Mouse (Mus musculus) neural tube, embryonic 12.5 days (tissue): ENCODE measurements around the gene Zfp386. TPM values are rescaled to one million over a fixed set of nuclear protein-coding genes. Genes with fewer than 3 reads are reported as not detected.
"Not testable (repeated sequence)": the region's sequence is repeated elsewhere in the genome, so short reads cannot be mapped to it uniquely, and the experiment has no call there.

Experiments
- ATAC-seq: fragments of 200-750 bp; cut with Nextera tagmentation; 2 replicates; pipeline ENCODE4 v1.8.0; 2017; ENCODE audit warnings: low read depth, mild to moderate bottlenecking, moderate TSS enrichment, moderate library complexity; ENCODE audit not compliant: low FRiP score
- H3K27ac ChIP-seq: fragments of 300-500 bp; sonication (generic); 2 replicates; pipeline ENCODE4 v1.5.1; 2016
- H3K27me3 ChIP-seq: fragments of 300-500 bp; sonication (generic); replicated peaks from 2 replicates; pipeline ENCODE4 v1.6.1; 2016; ENCODE audit warnings: mild to moderate bottlenecking
- H3K36me3 ChIP-seq: fragments of 300-500 bp; sonication (generic); 2 replicates; pipeline ENCODE4 v1.6.1; 2016; ENCODE audit warnings: mild to moderate bottlenecking
- H3K4me1 ChIP-seq: fragments of 300-500 bp; sonication (generic); 2 replicates; pipeline ENCODE4 v1.6.1; 2016
- H3K4me2 ChIP-seq: fragments of 300-500 bp; sonication (generic); replicated peaks from 2 replicates; pipeline ENCODE4 v1.6.1; 2016; ENCODE audit warnings: mild to moderate bottlenecking
- H3K4me3 ChIP-seq: fragments of 300-500 bp; sonication (generic); 2 replicates; pipeline ENCODE4 v1.5.1; 2016
- H3K9ac ChIP-seq: fragments of 300-500 bp; sonication (generic); 2 replicates; pipeline ENCODE4 v1.6.1; 2016; ENCODE audit warnings: mild to moderate bottlenecking
- H3K9me3 ChIP-seq: fragments of 300-500 bp; sonication (generic); 2 replicates; pipeline ENCODE4 v1.6.1; 2016; ENCODE audit warnings: mild to moderate bottlenecking
- WGBS: fragments of 180-500 bp; shearing (Covaris S2); methylation state at CpG from one replicate; pipeline ENCODE4 v1.1.7; 2016; 5-methylcytosine and 5-hydroxymethylcytosine counted together
- polyA plus RNA-seq: library from polyadenylated mRNA; unstranded; fragments of >200 nt; fragmentation: Nextera tagmentation; extraction: Ambion mirVana; gene quantifications from 2 replicates; pipeline ENCODE4 v1.2.1, GENCODE M21; 2016

The Zfp386 gene
- polyA plus RNA-seq, result 58.1 and 64.8 TPM in 2 replicates

DNA sequence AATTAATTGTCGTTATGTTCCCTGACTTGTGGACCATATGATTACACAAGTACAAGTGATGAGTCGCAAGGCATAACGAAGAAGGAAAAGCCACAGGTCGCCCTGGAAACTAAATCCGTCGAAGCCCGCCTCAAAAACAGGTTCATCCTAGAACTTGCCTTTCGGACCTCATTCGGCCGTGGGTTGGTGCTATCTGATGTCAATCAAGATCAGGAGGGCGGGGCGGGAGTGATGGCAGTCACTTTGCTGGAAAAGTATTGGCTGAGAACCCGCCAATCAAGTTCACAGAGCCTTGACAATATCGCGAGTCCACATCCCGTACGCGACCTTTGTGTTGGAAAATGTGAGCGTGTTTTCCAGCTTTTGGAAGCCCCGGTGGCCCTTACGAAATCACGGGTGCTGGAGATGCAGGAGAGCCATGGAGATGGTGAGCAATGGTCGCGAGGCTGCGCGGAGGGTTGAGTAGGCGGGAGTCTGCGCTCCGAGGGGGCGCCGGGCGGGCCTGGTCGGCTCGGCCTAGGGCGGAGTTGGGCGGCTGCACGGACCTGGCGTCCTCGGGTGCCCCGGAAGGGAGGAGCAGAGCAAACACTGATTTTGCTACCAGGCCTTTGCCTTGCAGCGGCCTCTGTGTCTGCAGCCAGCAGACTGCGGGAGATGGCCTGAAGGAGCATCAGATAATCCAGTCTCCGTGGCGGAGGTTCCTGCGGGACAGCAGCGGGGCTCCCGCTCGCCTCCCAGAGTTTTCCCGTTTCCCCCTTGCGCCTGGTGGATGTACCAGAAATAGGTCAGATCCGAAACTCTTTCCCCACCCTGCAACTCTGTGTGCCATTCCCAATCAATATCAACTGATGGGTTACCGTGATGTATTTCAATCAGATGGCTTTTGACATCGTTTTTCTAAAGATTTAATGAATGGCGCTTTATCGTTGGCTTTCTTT lies at the start of gene Zfp386:
Zfp386 (plus strand) TSS at position 285 of the 938 bp plus-strand sequence.
- peak within 1 kb of the TSS; percentile 93 for H3K9ac ChIP-seq
- WGBS, result 1% methylated on average over 55 of the region's 55 CpGs

DNA sequence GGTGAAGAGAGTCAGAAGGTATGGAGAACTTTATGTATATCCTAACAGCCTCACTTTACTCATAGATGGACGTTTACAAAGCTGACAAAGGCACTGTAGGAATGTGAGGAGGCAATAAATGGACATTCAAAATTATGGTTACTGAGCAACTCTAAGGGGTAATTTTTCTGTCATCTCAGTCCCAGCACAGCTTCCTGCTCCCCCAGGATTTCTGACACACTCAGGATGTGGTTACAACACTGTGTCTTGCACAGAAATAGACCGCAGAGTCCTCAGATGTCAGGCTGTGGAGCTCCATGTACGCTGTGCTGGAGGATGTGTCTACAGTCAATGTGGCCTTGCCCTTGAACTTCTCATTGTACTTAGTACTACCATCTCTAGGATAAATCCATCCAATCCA lies 47.7 kb upstream of the Zfp386 start:
- H3K36me3 ChIP-seq, H3K4me3 ChIP-seq, H3K4me1 ChIP-seq, H3K9me3 ChIP-seq, ATAC-seq, H3K27ac ChIP-seq, H3K4me2 ChIP-seq, H3K9ac ChIP-seq, H3K27me3 ChIP-seq: not testable (repeated sequence)
- 83% methylated on average over 3 of the region's 3 CpGs for WGBS

More for the DNA sequence above, at the start of gene Zfp386:
- Histone ChIP-seq H3K9me3 (no peaks in the 10 kb centered on the region; the same call in 1 of the 2 replicates), H3K4me2 (peak within 1 kb of the TSS; percentile 76), H3K27ac (peak within 1 kb of the TSS; percentile 86), H3K36me3 (peaks cover 31% of the 10 kb centered on the region; the same call in 1 of the 2 replicates), H3K4me1 (peaks cover 13% of the 10 kb centered on the region), H3K27me3 (no peaks in the 10 kb centered on the region), H3K4me3 (peak within 1 kb of the TSS; percentile 79)
- peak; percentile 100 for ATAC-seq

DNA sequence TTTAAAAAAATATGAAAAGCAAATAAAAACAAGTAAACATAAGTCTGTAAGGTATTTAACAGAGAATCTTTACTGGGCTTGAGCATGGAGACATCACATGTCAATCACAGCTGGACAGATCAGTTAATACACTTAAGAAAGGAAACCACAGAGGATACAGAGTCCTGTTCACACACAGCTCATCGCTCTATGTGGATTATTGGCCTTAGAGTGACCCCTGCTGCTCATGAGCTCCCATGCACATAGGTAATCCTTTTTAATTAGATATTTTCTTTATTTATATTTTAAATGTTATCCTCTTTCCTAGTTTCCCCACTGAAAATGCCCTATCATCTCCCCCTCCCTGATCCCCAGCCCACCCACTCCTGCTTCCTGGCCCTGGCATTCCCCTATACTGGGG lies 44.6 kb upstream of the Zfp386 start:
- not testable (repeated sequence) for H3K9me3 ChIP-seq, H3K4me3 ChIP-seq, H3K36me3 ChIP-seq, H3K4me1 ChIP-seq, H3K4me2 ChIP-seq, H3K27ac ChIP-seq, H3K27me3 ChIP-seq, H3K9ac ChIP-seq, ATAC-seq
- 83% methylated on average over 1 of the region's 1 CpGs for whole genome bisulfite sequencing

DNA sequence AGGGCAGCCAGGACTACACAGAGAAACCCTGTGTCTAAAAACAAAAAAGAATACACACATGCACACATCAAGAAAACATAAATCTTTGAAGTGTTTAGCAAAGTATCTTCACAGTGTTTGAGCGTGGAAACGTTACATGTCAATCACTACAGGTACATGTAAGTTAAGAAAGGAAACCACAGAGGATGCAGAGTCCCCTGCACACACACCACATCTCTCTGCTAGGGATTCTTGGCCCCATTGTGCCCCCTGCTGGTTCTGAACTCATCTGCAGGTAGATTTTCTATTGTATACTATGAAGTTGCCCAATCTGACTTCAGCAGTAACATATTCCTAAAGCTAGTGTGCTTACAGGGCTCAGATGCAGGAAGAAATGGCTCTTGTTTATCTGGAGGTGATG lies 36.7 kb upstream of the Zfp386 start:
- Histone ChIP-seq H3K4me1 (no peaks in the 10 kb centered on the region), H3K4me2 (no peak overlapping the region), H3K9me3 (no peaks in the 10 kb centered on the region), H3K9ac (no peak overlapping the region), H3K27me3 (no peaks in the 10 kb centered on the region), H3K36me3 (no peaks in the 10 kb centered on the region), H3K4me3 (no peak overlapping the region), H3K27ac (no peak overlapping the region)
- 76% methylated on average over 2 of the region's 2 CpGs for WGBS
- no peak for ATAC-seq

DNA sequence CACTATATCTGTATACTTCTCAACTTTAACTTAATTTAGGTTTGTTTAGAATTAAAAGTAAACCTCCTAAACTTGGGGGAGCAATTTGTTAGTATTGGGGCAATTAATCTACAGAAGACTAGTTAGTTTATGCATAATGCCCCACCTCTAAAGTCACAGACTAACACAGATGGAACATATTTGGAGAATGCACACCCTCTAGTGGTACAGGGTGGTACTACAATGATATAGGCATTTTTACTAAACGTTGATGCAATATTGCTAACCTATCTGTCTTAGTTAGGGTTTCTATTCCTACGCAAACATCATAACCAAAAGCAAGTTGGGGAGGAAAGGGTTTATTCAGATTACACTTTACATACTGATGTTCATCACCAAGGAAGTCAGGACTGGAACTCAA lies 19.4 kb upstream of the Zfp386 start:
- no peak overlapping the region for H3K27ac ChIP-seq
- no peaks in the 10 kb centered on the region for H3K36me3 ChIP-seq
- H3K4me1 ChIP-seq, result no peaks in the 10 kb centered on the region
- no peaks in the 10 kb centered on the region for H3K9me3 ChIP-seq
- no peak overlapping the region for H3K9ac ChIP-seq
- ATAC-seq, result no peak
- H3K27me3 ChIP-seq, result no peaks in the 10 kb centered on the region
- WGBS, result 56% methylated on average over 2 of the region's 2 CpGs
- no peak overlapping the region for H3K4me3 ChIP-seq
- no peak overlapping the region for H3K4me2 ChIP-seq

DNA sequence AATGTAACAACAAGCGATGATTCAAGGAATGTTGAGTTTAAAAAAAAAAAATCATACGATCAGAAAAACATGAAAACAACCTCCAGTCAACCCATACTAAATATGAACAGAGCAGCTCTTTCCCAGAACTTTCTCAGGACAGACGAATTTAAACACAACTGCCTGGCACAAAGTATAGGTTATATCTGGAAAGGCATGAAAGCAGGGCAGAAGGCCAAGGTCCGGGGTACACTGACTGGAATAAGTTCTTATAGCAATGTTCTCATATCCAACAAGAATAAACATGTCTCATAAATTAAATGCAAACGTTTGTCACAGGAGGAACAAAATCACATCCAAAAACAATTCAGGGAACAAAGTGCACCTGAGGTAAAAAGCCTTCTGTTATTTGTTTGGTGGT lies 12.2 kb upstream of the Zfp386 start:
- H3K27ac ChIP-seq, result no peak overlapping the region
- H3K4me3 ChIP-seq, result no peak overlapping the region
- H3K9me3 ChIP-seq, result no peaks in the 10 kb centered on the region
- no peaks in the 10 kb centered on the region for H3K36me3 ChIP-seq
- no peak overlapping the region for H3K9ac ChIP-seq
- no peaks in the 10 kb centered on the region for H3K27me3 ChIP-seq
- no peak overlapping the region for H3K4me2 ChIP-seq
- no peak for ATAC-seq
- WGBS, result 79% methylated on average over 5 of the region's 5 CpGs
- no peaks in the 10 kb centered on the region for H3K4me1 ChIP-seq

DNA sequence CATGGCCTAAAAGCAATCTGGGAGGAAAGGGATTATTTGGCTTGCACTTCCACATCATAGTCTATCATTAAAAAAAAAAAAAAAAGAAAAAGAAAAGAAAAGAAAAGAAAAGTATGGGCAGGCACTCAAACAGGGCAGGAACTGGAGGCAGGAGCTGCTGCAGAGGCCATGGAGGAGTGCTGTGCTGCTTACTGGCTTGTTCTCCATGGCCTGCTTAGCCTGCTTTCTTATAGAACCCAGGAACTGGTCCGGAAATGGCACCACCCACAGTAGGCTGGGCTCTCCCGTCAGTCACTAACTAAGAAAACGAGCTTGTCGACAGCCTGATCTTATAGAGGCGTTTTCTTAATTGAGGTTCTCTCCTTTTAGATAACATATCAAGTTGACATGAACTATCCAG lies 2.7 kb upstream of the Zfp386 start:
- ATAC-seq, result no peak
- Histone ChIP-seq H3K9ac (no peak overlapping the region), H3K4me1 (peaks cover 13% of the 10 kb centered on the region), H3K36me3 (peaks cover 5% of the 10 kb centered on the region; the same call in 1 of the 2 replicates), H3K9me3 (no peaks in the 10 kb centered on the region), H3K4me3 (no peak overlapping the region), H3K4me2 (no peak overlapping the region), H3K27ac (no peak overlapping the region), H3K27me3 (no peaks in the 10 kb centered on the region)
- 92% methylated on average over 5 of the region's 5 CpGs for WGBS

DNA sequence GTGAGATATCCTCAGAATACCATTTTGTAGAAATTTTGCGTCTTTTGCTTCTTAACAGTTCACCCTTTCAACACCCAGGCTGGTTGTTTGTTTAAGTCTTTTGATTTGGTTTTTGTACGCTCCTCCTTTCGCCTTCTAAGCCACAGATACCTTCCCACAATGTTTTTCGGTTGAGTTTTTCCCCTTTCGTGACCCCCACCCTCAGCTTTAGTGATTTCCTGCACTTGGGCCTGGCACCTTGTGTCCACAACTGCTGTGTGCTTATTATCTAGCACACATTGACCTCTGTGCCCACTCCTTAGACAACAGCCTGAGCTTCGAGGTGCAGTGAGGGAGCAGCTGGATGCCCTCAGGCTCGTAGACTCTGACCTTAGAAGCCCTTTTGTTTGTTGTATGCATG lies 1.2 kb downstream of the Zfp386 start:
- no peaks in the 10 kb centered on the region; the same call in 1 of the 2 replicates for H3K9me3 ChIP-seq
- H3K4me3 ChIP-seq, result peak overlapping the region; percentile 79
- peak overlapping the region; percentile 76 for H3K4me2 ChIP-seq
- peaks cover 13% of the 10 kb centered on the region for H3K4me1 ChIP-seq
- peak overlapping the region; percentile 93 for H3K9ac ChIP-seq
- no peak overlapping the region for H3K27ac ChIP-seq
- 70% methylated on average over 7 of the region's 7 CpGs for WGBS
- no peaks in the 10 kb centered on the region for H3K27me3 ChIP-seq
- ATAC-seq, result no peak
- peaks cover 36% of the 10 kb centered on the region; the same call in 1 of the 2 replicates for H3K36me3 ChIP-seq

DNA sequence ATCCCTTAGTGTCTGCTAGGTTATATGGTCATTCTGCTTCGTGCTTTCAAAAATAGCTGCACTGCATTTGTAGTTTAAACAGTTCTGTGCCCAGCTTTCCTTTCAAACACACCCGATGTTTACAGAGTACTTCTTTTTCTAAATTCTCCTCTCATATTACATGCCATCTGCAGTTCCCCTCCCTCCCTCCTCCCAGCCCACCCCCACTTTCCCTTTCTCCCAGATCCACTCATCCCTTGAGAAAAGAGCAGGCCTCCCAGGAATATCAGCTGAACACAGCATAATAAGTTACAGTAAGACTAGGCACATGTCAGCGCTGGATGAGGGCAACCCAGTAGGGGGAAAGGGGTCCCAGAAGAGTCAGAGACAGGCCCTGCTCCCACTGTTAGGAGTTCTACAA lies 1.7 kb downstream of the Zfp386 start:
- no peak for ATAC-seq
- Histone ChIP-seq H3K4me2 (peak overlapping the region; percentile 76), H3K27ac (no peak overlapping the region), H3K27me3 (no peaks in the 10 kb centered on the region), H3K4me1 (peaks cover 13% of the 10 kb centered on the region), H3K4me3 (no peak overlapping the region), H3K9ac (peak overlapping the region; percentile 93; the same call in 1 of the 2 replicates), H3K9me3 (peaks cover 1% of the 10 kb centered on the region; the same call in 1 of the 2 replicates), H3K36me3 (peaks cover 37% of the 10 kb centered on the region)
- 90% methylated on average over 3 of the region's 3 CpGs for WGBS

DNA sequence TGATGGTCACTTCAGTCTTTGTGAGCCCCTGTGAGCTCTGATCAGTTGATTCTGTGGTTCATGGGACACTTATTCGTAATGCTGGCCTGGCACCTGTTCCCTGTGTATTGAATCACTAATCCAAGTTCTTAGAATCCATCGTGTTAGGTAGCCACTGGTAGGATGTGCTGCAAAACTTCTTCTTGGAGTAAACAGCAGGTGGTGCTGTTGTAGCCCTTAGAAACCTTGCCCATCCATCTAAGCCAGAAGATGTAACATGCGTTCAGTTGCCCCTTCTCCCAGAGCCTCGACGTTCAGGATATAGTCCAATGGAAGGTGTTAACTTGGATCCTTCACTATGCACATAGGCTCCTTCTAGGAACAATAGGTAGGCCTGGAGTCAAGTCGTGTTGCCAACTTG lies 2.2 kb downstream of the Zfp386 start:
- H3K36me3 ChIP-seq, result peaks cover 42% of the 10 kb centered on the region
- no peak overlapping the region for H3K27ac ChIP-seq
- peaks cover 6% of the 10 kb centered on the region for H3K9me3 ChIP-seq
- H3K4me3 ChIP-seq, result no peak overlapping the region
- H3K9ac ChIP-seq, result no peak overlapping the region
- no peaks in the 10 kb centered on the region for H3K27me3 ChIP-seq
- H3K4me2 ChIP-seq, result peak overlapping the region; percentile 76
- WGBS, result 93% methylated on average over 6 of the region's 6 CpGs
- peaks cover 13% of the 10 kb centered on the region for H3K4me1 ChIP-seq
- no peak for ATAC-seq

DNA sequence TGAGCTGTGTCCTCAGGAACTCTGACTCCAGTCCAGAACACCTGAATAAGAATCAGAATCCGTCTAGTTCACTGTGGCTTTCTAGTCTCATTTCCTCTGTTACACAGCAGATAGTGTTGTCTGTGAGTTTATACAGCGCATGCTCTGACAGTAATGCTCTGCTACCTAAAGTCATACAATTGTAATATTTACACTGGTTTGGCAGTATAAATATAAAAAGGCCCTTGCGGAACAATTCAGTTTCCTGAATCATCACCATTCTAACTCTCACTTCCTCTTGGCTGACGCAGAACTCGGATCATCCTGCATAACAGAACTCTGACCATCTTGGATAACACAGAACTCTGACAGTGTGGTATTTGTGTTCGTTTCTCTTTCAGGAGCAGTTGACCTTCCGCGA lies 6.8 kb downstream of the Zfp386 start:
- Histone ChIP-seq H3K27me3 (no peaks in the 10 kb centered on the region), H3K4me1 (peaks cover 2% of the 10 kb centered on the region; the same call in 1 of the 2 replicates), H3K36me3 (peaks cover 82% of the 10 kb centered on the region), H3K4me2 (no peak overlapping the region), H3K27ac (no peak overlapping the region), H3K9ac (no peak overlapping the region), H3K4me3 (no peak overlapping the region), H3K9me3 (peaks cover 15% of the 10 kb centered on the region)
- ATAC-seq, result no peak
- WGBS, result 96% methylated on average over 8 of the region's 8 CpGs

DNA sequence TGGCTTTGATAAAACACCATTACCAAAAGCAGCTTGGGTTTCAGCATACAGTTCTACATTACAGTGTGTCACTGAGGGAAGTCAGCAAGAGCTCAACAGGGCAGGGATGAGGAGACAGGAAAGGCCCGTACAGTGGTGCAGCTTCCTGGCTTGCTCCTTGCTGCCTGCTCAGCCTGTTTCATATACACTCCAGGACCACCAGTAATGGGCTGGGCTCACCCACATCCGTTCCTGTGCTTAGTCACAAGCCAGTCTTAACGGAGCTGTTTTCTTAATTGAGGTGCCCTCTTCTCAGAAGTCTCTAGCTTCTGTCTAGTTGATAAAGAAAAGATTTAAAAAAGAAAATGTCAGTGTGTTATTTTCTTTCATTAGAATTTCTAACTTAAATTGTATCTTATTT lies 8.6 kb downstream of the Zfp386 start:
- Histone ChIP-seq H3K9me3 (peaks cover 29% of the 10 kb centered on the region), H3K4me1 (no peaks in the 10 kb centered on the region), H3K36me3 (peaks cover 79% of the 10 kb centered on the region), H3K27ac (no peak overlapping the region), H3K27me3 (no peaks in the 10 kb centered on the region), H3K9ac (no peak overlapping the region), H3K4me2 (no peak overlapping the region), H3K4me3 (no peak overlapping the region)
- no peak for ATAC-seq
- WGBS, result 96% methylated on average over 3 of the region's 3 CpGs
